8 mouse cellular contexts compared by ENCODE assay signal in genomic region chr6:92706145-92706466, GRCm38 (mm10). TPM values are rescaled to one million over a fixed set of nuclear protein-coding genes. Genes with fewer than 3 reads are reported as not detected.
A peak's percentile ranks its signal among the peaks of the same experiment; 100 is the strongest.
DNase-seq lines count a peak whose midpoint lies in the region; ATAC-seq lines count a peak whose summit lies in the region.

Prickle2 (minus strand) TSS chr6:92706155.

- H3K9me3 ChIP-seq in hindbrain, embryonic 11.5 days (ENCODE audit: control insufficient read depth, low read length): no peaks in the 10 kb centered on the region
- no peaks in the 10 kb centered on the region for H3K9me3 ChIP-seq in lung, embryonic 15.5 days

- DNase-seq in adrenal gland, adult (ENCODE audit: inconsistent age in 2 of 2, low spot score in 1 of 2): peak; percentile 87 to 94
- DNase-seq in cerebellum, postnatal 14 days: peak; percentile 53 to 60
- peak; percentile 60 for DNase-seq in frontal cortex, postnatal 36 days (ENCODE audit: low spot score in 2 of 2)
- DNase-seq in hindbrain, embryonic 11.5 days (ENCODE audit: low spot score): peak; percentile 81
- DNase-seq in layer of hippocampus, postnatal 14 days (ENCODE audit: low spot score in 2 of 2): peak; percentile 38 to 61
- peak; percentile 77 for DNase-seq in retina, postnatal 1 day

- H3K9ac ChIP-seq in hindbrain, embryonic 11.5 days (ENCODE audit: low read depth, low read length): peak within 1 kb of the TSS; percentile 76
- peak within 1 kb of the TSS; percentile 63 for H3K9ac ChIP-seq in lung, embryonic 15.5 days

- 0 out of 2 replicates have a peak, but pooled peaks cover 9% of the 10 kb centered on the region for H3K4me1 ChIP-seq in hindbrain, embryonic 11.5 days (replicated peaks; ENCODE audit: control insufficient read depth, insufficient read depth, low read length)
- peaks cover 17% of the 10 kb centered on the region for H3K4me1 ChIP-seq in lung, embryonic 15.5 days

- H3K27ac ChIP-seq in hindbrain, embryonic 11.5 days (ENCODE audit: low read depth, low read length): no peak within 1 kb of the TSS; the same call in 1 of the 2 replicates
- H3K27ac ChIP-seq in lung, embryonic 15.5 days: 0 out of 2 replicates have a peak within 1 kb of the TSS, but pooled peaks have one; percentile 34

- WGBS in hindbrain, embryonic 11.5 days: 0% methylated on average over 22 of the region's 24 CpGs
- WGBS in lung, embryonic 15.5 days: under 1% methylated on average over 20 of the region's 24 CpGs

- H3K27me3 ChIP-seq in hindbrain, embryonic 11.5 days (ENCODE audit: control insufficient read depth, insufficient read depth, low read length): no peaks in the 10 kb centered on the region
- no peaks in the 10 kb centered on the region for H3K27me3 ChIP-seq in lung, embryonic 15.5 days

- peak within 1 kb of the TSS; percentile 71 for H3K4me3 ChIP-seq in hindbrain, embryonic 11.5 days (ENCODE audit: low read depth, low read length)
- peak within 1 kb of the TSS; percentile 69 for H3K4me3 ChIP-seq in lung, embryonic 15.5 days

- peak within 1 kb of the TSS; percentile 94 for H3K4me2 ChIP-seq in hindbrain, embryonic 11.5 days (replicated peaks; ENCODE audit: low read depth, low read length)
- peak within 1 kb of the TSS; percentile 96 for H3K4me2 ChIP-seq in lung, embryonic 15.5 days

- H3K36me3 ChIP-seq in hindbrain, embryonic 11.5 days (ENCODE audit: control insufficient read depth, insufficient read depth, low read length): no peaks in the 10 kb centered on the region
- no peaks in the 10 kb centered on the region for H3K36me3 ChIP-seq in lung, embryonic 15.5 days

- peak; percentile 93 for ATAC-seq in hindbrain, embryonic 11.5 days (ENCODE audit: low FRiP score)
- ATAC-seq in lung, embryonic 15.5 days (ENCODE audit: borderline replicate concordance, extremely low read depth, low FRiP score, low TSS enrichment): peak; percentile 96
- no peak for ATAC-seq in megakaryocyte-erythroid progenitor cell, adult 5-6 weeks (replicated peaks; ENCODE audit: low FRiP score, low TSS enrichment, poor library complexity, severe bottlenecking)

RNA-seq across cellular contexts. Expression of gene Prickle2, which starts in this region (rescaled TPM):
- polyA plus RNA-seq in hindbrain, embryonic 11.5 days (2014; fragmentation: Nextera tagmentation; extraction: Ambion mirVana): 9.6 and 10.0 TPM in 2 replicates
- total RNA-seq in layer of hippocampus, postnatal 14 days (2021): 100 to 1,000 TPM; 184 to 192 TPM
- polyA plus RNA-seq in lung, embryonic 15.5 days (2015; fragmentation: Nextera tagmentation; extraction: Ambion mirVana): 7.4 and 7.6 TPM in 2 replicates
- not detected in 2 replicates for total RNA-seq in megakaryocyte-erythroid progenitor cell, adult 5-6 weeks (2014; fragmentation: Nextera tagmentation)
- total RNA-seq in megakaryocyte-erythroid progenitor cell, adult 5-6 weeks (2017): not detected in 2 replicates

Comparison
In these comparisons a context has a peak if more than half of its experiments do, and no peak if none do; other contexts are left out.
1. RNA of gene Prickle2 (total RNA-seq): 184 to 192 TPM in layer of hippocampus, postnatal 14 days; not detected in megakaryocyte-erythroid progenitor cell, adult 5-6 weeks; every median in the first group is over 100 times any median in the second.
2. Peak in every context shown above with its lines, with median percentiles within 50 percentile points of each other: DNase-seq.